Mouse (Mus musculus): ENCODE measurements around the gene Sdsl. TPM values are rescaled to one million over a fixed set of nuclear protein-coding genes. Genes with fewer than 3 reads are reported as not detected.
A peak's percentile ranks its signal among the peaks of the same experiment; 100 is the strongest.
"Not testable (repeated sequence)": the region's sequence is repeated elsewhere in the genome, so short reads cannot be mapped to it uniquely, and the experiment has no call there.

Gene Sdsl
- under 1 TPM; 0.40 to 0.55 TPM for total RNA-seq (2021)
- long read RNA-seq, experiment 1, partial matches to known transcripts = 1 of 1 reads
- long read RNA-seq, experiment 1, other reads (novel, unspliced or antisense) = 0 of 1 reads
- long read RNA-seq, experiment 2, partial matches to known transcripts = 1 of 1 reads
- long read RNA-seq, experiment 2, other reads (novel, unspliced or antisense) = 0 of 1 reads

DNA sequence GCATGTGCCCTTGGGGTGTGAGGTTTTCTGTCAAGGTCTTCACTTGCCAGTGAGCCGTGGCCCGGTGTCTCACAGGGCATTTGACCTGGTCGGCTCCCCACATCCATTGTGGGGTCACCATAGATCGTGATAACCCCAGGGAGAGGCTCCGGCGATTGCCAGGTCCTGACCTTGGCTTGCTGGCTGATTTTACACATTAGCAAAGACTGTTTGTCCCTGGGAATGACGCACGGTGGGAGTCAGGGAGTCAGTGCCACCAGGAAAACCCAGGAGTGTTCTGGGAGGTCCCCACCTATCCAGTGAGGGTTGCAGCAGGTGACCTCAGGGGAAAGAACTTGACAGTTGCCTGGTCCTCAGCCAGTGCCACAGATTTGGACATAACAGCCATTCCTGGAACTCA is at the start of gene Sdsl:
Gene Sdsl, minus strand, starts transcription at position 41 of the 400 bp plus-strand sequence.
- DNase-seq = no peak
- intact Hi-C loops (cut with DNase I; ENCODE audit: low total_unique reads) = no loop called here

DNA sequence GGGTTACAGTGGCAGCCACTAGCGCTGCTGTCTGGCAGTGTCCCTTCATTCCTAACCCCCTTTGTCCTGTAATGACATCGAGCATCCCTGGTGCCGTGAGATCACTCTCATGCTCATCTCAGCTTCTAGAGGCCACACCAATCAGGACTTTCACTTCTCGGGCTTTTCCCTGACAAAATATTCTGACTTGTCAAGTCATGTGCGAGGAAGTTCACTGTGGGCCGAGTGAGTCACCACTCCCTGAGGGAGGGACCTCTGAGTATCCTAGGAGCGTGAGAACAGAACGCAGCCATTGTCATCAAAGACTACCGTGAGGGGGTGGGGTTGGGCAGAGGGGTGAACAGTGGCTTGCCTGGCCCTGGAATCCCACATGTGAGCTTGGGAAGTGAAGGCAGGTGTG is 44.9 kb upstream of the Sdsl start:
- intact Hi-C loops (cut with DNase I; ENCODE audit: low total_unique reads) = no loop called here
- DNase-seq = peak; percentile 72

DNA sequence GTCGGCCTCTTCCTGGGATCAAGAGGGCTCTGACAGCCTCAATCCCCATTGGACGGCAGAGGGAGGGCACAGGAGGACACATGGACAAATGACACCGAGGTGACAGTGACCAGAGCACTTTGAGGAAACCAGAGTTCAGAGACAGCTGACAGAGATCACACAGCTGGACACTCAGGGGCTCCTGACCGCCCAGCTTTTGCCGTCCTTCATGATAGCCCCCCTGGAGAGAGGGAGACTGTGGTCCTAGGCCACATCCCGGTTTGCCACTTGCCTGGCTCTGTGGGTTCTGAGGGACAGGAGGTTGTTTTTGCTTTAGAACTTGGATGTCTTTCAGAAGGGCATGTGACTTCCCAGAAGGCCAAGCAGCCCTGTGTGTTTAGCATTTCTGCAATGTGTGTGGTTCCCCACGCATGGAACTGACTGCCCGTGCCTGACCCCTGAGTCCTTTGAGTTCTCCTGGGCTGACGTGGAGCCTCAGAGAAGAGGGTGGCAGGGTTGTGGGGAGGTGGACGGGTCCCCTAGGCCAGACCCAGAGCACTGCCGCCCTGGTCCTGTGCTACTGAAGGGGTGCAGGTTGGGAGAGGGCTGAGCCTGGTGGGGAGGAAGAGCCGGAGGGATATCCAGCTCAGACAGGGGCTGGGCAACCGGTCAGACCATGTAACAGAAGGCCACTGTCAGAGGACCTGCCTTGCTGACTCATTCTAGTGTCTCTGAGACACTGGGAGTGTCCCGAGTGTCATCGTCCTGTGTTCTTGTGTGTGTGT is 43.8 kb upstream of the Sdsl start:
- intact Hi-C loops (cut with DNase I; ENCODE audit: low total_unique reads) = no loop called here
- no peak for DNase-seq

DNA sequence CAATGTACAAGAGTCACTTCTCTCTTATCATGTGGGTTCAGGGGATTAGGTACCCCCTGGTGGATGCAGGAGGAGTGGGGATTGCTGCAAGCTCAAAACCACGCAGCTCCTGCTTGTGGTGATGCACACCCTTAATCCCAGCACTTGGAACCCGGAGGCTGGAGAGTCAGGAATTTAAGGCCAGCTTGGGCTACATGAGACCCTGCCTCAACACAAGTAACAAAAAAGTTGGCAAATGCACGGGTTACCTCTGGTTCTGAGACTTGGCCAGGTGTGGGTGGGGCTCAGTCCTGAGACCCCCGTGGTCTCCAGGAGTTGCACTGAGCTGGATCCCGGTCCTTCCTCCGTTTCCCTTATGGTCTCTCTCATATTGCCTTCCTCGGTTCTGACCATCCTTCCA is 42.8 kb upstream of the Sdsl start:
- intact Hi-C loops (cut with DNase I; ENCODE audit: low total_unique reads) = no loop called here
- DNase-seq = no peak

DNA sequence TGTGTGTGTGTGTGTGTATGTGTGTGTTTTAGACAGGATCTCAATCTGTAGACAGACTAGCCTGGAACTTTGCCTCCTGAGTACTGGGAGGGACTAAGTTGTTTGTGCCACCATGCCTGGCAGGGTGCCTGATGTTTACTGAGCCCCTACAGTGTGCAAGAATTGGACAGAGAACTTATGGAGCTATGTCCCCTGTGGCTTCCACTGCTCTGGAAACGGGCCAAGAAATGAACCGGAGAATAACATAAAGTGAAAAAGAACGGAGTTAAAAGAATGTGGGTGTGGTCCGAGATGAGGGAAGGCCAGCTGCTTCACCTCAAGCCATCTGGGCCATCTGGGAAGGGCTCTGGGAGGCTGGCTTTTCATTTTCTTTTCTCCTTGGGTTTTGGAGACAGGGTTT is 42.1 kb upstream of the Sdsl start:
- intact Hi-C loops (cut with DNase I; ENCODE audit: low total_unique reads) = no loop called here
- no peak for DNase-seq

DNA sequence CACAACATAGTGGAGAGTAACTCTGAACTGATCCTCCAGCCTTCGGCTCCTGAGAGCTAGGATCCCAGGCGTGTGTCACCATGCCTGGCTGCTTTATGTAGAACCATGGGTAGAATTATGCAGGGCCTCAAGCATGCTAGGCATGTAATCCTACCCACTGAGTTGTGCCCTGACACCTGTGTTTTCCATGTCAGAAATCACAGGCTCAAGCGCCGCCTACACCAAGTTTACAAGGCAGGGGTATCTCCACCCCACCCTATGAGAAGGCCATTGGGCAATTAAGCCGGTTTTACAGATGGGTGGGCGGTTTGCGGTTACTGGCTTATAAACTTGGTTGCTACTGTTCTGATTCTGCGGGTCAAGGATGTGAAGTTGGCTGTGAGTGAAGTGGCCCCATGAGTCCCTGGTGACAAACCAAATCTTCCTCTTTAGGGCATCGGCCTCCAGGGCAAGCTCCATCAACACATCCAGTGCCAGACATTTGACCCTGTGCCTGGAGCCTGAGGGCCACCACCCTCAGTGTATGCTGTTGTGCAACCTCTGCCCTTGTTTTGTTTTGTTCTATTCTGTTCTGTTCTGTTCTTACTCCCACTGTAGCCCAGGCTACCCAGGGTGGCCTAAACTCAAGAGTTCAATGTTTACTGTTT is 41.5 kb upstream of the Sdsl start:
- intact Hi-C loops (cut with DNase I; ENCODE audit: low total_unique reads) = no loop called here

DNA sequence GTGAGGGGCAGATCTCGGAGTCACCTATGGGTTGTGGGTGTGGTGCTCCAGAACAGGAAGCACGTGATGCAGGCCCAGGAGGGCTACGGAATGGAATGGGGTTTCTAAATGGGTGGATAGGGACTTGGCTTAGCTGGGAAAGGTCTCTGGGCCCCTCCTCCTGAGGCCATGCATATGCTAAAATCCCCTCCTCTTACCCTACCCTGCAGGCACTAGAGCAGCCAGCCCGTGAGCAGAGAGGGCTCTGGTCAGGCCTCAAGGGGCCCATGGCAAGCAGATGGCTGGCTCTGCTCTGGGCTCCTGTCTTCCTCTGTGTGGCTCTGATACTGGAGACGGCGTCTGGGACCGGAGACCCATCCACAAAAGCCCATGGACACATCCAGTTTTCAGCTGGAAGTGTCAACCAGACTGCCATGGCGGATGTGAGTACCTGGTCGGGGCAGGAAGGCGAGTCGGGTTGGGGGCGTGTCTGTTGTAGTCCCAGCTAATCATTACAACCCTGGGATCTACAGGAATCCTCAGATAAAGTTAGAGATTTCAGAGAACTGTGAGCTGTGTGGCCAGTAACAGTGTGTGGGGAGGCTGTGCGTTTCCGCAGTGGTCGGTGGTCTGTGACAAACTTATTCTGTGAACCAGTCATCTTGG is 40.4 kb upstream of the Sdsl start:
- no peak for DNase-seq
- intact Hi-C loops (cut with DNase I; ENCODE audit: low total_unique reads) = no loop called here

More for the DNA sequence above, 41.5 kb upstream of the Sdsl start:
- DNase-seq = no peak

DNA sequence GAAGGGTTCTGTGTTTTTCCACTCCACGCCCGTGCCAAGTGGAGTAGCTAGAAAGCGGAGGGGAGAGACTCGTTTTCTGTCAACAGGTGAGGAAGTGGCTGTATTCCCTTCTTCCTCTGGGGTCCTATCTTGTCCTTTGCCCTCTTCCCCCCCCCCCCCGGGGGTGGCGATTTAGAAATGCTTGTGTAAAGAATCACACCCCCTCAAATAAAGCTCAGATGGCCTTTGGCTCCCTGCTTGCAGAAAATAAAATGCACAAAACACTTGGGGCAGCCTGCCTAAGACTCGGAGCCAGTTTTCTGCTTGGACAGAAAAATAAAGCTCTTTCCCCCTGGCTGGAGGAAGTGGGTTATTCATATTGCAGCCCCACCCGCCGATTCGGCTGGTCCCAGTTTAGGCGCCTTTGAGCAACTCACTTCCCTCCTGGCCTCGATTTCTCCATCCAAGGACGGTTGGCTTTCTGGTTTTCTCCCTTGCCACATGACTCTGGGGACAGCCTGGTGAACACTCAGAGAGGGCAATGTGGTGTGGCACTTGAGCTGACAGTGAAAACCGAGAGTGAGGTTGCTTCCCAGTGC is 39.1 kb upstream of the Sdsl start:
- DNase-seq = peak; percentile 59
- intact Hi-C loops (cut with DNase I; ENCODE audit: low total_unique reads) = no loop called here

DNA sequence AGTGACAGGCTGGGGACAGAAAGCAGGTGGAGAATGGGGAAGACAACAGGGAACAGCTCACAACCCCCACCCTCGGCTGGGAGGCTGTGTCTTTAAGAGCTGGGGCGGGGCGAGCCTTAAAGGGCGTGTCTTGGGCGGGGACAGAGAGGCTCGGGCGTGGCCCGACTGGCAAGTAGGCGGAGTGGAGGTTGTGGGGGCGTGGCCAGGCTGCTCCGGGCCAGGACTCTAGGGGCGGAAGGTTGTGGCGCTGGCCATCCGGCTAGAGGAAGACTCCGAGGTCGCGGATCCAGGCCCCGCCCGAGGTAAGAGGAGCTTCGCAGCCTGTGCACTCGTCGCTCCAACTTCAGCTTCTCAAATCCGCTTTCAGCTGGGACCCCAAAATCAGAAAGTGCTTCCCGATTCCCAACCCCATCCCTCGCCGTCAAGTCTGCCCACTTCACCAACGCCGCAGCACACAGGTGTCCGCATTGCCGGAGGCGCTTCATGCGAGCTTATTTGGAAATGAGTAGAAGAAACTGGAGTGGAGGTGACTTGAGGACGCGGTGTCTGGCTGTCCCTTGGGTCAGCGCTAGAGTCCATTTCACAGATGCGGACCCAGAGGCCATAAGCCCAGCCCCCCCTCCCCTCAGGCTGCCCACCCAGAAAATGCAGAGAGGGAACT is 38.5 kb upstream of the Sdsl start, which contains the start of gene Slc8b1:
Gene Slc8b1, plus strand, starts transcription at position 187 of the 661 bp plus-strand sequence.
- intact Hi-C loops (cut with DNase I; ENCODE audit: low total_unique reads) = no loop called here
- DNase-seq = peak; percentile 97

DNA sequence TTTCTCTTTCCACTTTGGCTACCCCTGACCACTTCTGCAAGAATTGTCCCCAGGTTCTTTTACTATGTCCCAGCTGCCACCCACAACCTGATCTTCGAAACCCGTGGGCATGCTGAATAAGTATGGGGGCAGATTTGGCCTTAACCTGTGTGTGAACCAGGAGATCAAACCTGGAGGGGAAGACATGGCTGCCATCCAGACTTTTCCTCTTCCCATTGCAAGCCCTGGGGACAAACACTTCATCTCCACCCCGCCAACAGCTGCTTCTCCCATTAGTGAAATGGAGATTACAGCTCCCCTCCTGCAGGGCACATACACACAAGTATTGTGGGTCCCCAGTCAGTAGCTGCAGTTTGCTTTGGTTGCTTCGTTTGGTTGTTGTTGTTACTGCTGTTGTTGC is 34.7 kb upstream of the Sdsl start:
- DNase-seq = no peak
- intact Hi-C loops (cut with DNase I; ENCODE audit: low total_unique reads) = loop anchor here (5.0 kb wide), 1 partner anchor 100 kb away; no protein-coding TSS in a partner anchor

DNA sequence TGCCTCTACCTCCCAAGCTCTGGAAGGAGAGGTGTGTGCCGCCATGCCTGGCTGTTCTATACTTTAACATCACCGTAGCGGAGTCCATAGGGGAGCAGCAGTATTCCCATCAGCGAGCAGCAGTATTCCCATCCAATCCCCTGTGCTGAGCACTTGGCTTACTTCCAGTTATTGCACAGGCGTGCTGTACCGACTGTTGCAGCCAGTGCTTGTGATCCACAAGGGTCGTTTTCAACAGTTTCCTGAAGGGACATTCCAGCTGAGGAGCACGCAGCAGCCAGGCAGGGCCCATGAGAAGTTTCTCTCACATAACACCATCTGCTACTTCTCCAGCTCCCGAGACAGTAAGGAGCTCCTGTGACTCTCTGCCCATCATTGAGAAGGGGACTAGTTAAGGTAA is 33.9 kb upstream of the Sdsl start:
- intact Hi-C loops (cut with DNase I; ENCODE audit: low total_unique reads) = loop anchor here (5.0 kb wide), 1 partner anchor 101 kb away; no protein-coding TSS in a partner anchor
- DNase-seq = no peak

DNA sequence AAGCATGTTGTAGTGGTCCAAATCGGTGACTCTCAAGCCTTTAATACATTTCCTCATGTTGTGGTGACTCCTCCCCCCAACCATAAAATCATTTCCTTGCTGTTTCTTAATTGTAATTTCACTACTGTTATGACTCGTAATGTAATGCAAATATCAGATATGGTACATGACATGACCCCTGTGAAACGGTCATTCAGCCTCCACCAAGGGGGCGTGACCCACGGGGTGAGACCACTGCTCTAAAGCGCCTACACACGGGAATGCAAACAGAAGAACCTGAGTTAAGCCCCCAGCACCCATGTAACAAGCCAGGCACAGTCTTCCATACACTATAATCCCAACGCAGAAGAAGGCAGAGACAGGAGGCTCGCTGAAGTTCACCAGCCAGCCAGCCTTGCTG is 33.2 kb upstream of the Sdsl start:
- intact Hi-C loops (cut with DNase I; ENCODE audit: low total_unique reads) = loop anchor here (5.0 kb wide), 1 partner anchor 102 kb away; no protein-coding TSS in a partner anchor
- DNase-seq = no peak

DNA sequence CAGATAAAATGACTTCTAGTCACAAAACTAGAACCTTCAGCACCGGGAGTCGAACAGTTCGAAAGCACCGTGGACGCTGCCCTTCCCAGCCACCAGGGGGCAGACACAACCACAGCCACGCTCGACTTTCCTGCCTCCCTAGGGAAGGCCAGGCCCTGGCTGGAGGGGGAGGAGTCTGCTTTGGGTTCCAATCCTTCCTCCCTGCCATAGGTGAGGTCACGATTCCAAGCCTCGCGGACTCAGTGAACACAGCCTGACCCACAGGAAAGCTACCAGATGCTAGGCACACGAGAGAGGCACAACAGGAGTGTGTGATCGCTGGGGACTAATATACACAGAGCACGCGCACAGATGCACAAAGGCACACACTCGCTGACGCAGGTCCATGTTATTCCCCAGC is 32.8 kb upstream of the Sdsl start:
- intact Hi-C loops (cut with DNase I; ENCODE audit: low total_unique reads) = loop anchor here (5.0 kb wide), 1 partner anchor 102 kb away; no protein-coding TSS in a partner anchor

DNA sequence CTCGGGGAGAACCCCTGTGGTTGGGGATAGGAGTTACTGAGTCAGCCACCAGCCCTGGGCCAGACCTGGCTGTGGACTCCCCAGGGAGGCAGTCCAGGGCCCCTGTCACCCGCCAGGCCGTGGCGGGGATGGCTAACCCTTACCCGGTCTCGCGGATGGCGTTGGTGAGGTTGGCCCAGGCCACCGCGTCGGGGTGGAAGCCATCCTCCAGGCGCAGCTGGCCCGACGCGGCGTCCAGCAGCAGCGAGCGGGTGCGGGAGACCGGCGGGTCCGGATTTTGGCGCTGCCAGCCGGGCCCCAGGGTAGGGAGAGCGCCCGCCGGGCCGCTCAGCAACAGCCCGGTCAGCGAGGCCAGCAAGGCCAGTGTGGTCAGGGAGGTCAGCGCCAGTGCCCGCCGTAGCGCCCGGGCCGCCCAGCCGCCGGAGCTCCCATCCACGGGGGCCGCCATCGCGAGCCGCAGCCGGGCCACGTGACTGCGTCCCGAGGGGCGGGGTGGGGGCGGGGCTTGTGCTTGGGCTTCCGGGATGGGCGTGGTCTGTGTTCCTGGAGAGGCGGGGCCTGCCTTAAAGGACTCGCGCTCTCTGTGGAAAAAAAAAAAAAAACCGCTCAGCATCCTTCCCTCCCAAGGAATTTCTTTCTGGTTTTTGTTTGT is 30.7 kb upstream of the Sdsl start, which contains the start of gene Plbd2:
Gene Plbd2, minus strand, starts transcription at position 482 of the 652 bp plus-strand sequence.
- intact Hi-C loops (cut with DNase I; ENCODE audit: low total_unique reads) = no loop called here
- peak; percentile 87 for DNase-seq

More for the DNA sequence above, 32.8 kb upstream of the Sdsl start:
- peak; percentile 84 for DNase-seq

DNA sequence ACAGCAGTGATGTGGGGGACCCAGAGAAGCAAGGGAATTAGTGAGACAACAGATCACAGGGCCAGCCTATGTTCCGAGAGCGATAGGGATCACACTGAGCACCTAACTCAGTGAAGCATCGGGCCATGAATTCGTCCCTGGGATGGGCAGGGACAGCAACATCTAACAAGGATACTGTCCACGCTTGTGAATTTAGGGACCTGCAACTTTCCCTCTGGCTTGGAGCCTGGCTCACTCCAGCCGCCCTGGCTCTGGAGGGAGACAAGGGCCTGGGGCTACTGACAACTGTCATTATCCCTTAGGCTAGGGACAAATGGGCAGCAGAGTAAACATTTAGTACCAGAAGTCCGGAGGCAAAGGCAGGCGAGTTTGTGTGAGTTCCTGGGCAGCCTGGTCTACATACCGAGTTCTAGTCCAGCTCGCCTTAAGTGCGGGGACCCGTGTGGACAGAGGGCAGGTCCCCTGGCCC is 30.1 kb upstream of the Sdsl start:
- DNase-seq = no peak
- intact Hi-C loops (cut with DNase I; ENCODE audit: low total_unique reads) = no loop called here

DNA sequence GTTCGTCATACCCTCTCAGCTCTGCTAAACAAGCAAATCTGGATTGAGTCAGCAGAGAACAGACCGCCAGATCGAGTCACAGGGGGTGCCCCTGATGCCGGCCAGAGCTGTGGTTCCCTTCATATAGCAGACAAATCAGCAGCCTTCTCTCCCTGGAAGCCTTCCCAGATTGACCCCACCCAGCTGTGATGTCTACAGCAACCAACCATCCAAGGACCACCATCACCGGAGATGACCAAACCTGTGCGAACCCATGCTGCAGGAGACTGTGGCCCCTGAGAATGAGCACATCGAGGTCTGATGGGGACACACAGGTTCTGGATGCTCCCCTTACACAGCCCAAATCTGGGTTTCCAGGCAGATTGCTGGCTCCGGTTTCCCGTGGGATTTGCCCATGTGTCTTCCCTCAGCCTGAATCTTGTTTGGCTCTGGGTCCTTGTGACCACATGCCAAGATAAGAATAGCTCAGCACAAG is 29.6 kb upstream of the Sdsl start:
- no peak for DNase-seq
- intact Hi-C loops (cut with DNase I; ENCODE audit: low total_unique reads) = no loop called here

DNA sequence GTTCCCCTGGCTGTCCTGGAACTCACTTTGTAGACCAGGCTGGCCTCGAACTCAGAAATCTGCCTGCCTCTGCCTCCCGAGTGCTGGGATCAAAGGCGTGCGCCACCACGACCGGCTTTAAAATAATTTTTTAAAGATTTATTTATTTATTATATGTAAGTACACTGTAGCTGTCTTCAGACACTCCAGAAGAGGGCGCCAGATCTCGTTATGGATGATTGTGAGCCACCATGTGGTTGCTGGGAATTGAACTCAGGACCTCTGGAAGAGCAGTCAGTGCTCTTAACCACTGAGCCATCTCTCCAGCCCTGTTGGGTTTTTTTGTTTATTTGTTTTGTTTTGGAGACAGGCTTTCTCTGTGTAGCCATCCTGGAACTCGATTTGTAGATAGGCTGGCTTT is 28.0 kb upstream of the Sdsl start:
- intact Hi-C loops (cut with DNase I; ENCODE audit: low total_unique reads); DNase-seq: not testable (repeated sequence)

DNA sequence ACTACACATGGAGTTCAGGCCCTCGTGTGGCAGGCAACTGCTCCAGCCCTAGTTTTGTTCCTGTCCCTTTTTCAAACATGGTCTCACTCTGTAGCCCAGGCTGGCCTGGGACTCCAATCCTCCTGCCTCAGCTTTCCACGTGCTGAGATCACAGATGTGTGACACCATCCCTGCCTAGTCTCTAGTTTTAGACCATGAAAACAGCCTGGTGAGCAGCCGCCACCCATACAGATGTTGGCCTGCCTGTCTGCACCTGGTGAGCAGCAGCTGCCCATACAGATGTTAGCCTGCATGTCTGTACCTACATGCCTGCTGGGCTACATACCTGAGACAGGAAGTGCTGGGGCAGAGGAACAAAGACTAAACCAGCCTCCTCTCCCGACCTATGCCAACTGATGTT is 26.6 kb upstream of the Sdsl start:
- intact Hi-C loops (cut with DNase I; ENCODE audit: low total_unique reads) = no loop called here
- no peak for DNase-seq
